18 mouse cellular contexts compared by ENCODE assay signal in genomic region chr12:39801536-39801935, GRCm38 (mm10).
"Had no signal": no experiment of that assay in that cellular context is flagged by ENCODE, and none has a peak within 500 bp of the region (broad histone marks: within the 10 kb centered on the region; RNA-seq: fewer than 3 reads in every experiment).

No protein-coding gene starts in this region.

- H3K36me3 ChIP-seq: intestine, embryonic 15.5 days; kidney, embryonic 15.5 days; limb, embryonic 12.5 days; liver, embryonic 12.5 days; liver, embryonic 15.5 days; lung, embryonic 15.5 days; midbrain, embryonic 15.5 days had no signal

- H3K27me3 ChIP-seq: intestine, embryonic 15.5 days; kidney, embryonic 15.5 days; limb, embryonic 12.5 days; liver, embryonic 12.5 days; liver, embryonic 15.5 days; lung, embryonic 15.5 days; midbrain, embryonic 15.5 days had no signal

- H3K4me1 ChIP-seq: intestine, embryonic 15.5 days; kidney, embryonic 15.5 days; limb, embryonic 12.5 days; liver, embryonic 12.5 days; liver, embryonic 15.5 days; lung, embryonic 15.5 days had no signal

- H3K4me2 ChIP-seq: intestine, embryonic 15.5 days; kidney, embryonic 15.5 days; limb, embryonic 12.5 days; liver, embryonic 12.5 days; liver, embryonic 15.5 days; lung, embryonic 15.5 days; midbrain, embryonic 15.5 days had no signal

- ATAC-seq: intestine, embryonic 15.5 days; liver, embryonic 12.5 days; midbrain, embryonic 15.5 days had no signal

- H3K9ac ChIP-seq: intestine, embryonic 15.5 days; kidney, embryonic 15.5 days; limb, embryonic 12.5 days; liver, embryonic 12.5 days; liver, embryonic 15.5 days; lung, embryonic 15.5 days; midbrain, embryonic 15.5 days had no signal

- H3K4me3 ChIP-seq: intestine, embryonic 15.5 days; kidney, embryonic 15.5 days; left cerebral cortex, adult 2 months; limb, embryonic 12.5 days; liver, embryonic 12.5 days; liver, embryonic 15.5 days; lung, embryonic 15.5 days; midbrain, embryonic 15.5 days had no signal

- H3K9me3 ChIP-seq: intestine, embryonic 15.5 days; kidney, embryonic 15.5 days; limb, embryonic 12.5 days; liver, embryonic 12.5 days; liver, embryonic 15.5 days; lung, embryonic 15.5 days; midbrain, embryonic 15.5 days had no signal

- DNase-seq: kidney, adult 11 months; kidney, adult 8-10 months; kidney, postnatal 10 days; kidney, postnatal 36 days; layer of hippocampus, postnatal 36 days; liver; lung, adult 18-20 months; lung, postnatal 10 days; lung, postnatal 36 days; thymus, postnatal 25 days had no signal

- H3K27ac ChIP-seq: intestine, embryonic 15.5 days; kidney, embryonic 15.5 days; left cerebral cortex, adult 2 months; limb, embryonic 12.5 days; liver, embryonic 12.5 days; liver, embryonic 15.5 days; lung, embryonic 15.5 days; midbrain, embryonic 15.5 days had no signal
